In genomic region chr3:32615376-32615775, GRCm38 (mm10) we compare ENCODE assay signal across 8 mouse cellular contexts. TPM values are rescaled to one million over a fixed set of nuclear protein-coding genes. Genes with fewer than 3 reads are reported as not detected.
A peak's percentile ranks its signal among the peaks of the same experiment; 100 is the strongest.
DNase-seq lines count a peak whose midpoint lies in the region; ATAC-seq and TF ChIP-seq lines count a peak whose summit lies in the region.

No protein-coding gene starts in this region.

- H3K79me2 ChIP-seq in myocyte (ENCODE audit: control insufficient read depth, insufficient read depth): peaks cover 18% of the 10 kb centered on the region

- peak overlapping the region; percentile 63; the same call in 1 of the 2 replicates for H3K9ac ChIP-seq in kidney, embryonic 15.5 days

- no peak for TF ChIP-seq POLR2A in cortical plate, adult 2 months (IDR thresholded peaks at IDR 0.05; ENCODE audit: extremely low read depth, insufficient read depth, low read length)
- no peak for TF ChIP-seq POLR2A in myocyte (IDR thresholded peaks at IDR 0.05; ENCODE audit: insufficient read length, low read depth)

- no peak for ATAC-seq in kidney, embryonic 15.5 days (replicated peaks; ENCODE audit: low FRiP score)
- ATAC-seq in inflammation-experienced regulatory T-cells, adult 6 months: peak; percentile 58

- 49% methylated on average over 5 of the region's 5 CpGs for WGBS in kidney, embryonic 15.5 days

- TF ChIP-seq CTCF in cortical plate, adult 2 months (IDR thresholded peaks at IDR 0.05; ENCODE audit: extremely low read depth, insufficient read depth, low read length): no peak

- H3K27ac ChIP-seq in kidney, embryonic 15.5 days: no peak overlapping the region
- H3K27ac ChIP-seq in cortical plate, adult 2 months (ENCODE audit: insufficient read depth, low read length): no peak overlapping the region

- H3K4me1 ChIP-seq in kidney, embryonic 15.5 days: peaks cover 18% of the 10 kb centered on the region
- no peaks in the 10 kb centered on the region for H3K4me1 ChIP-seq in cortical plate, adult 2 months (ENCODE audit: control insufficient read depth, insufficient read depth, low read length)

- H3K4me2 ChIP-seq in kidney, embryonic 15.5 days: peak overlapping the region; percentile 72
- peak overlapping the region; percentile 99 for H3K4me2 ChIP-seq in myocyte (ENCODE audit: low read depth)

- no peaks in the 10 kb centered on the region for H3K27me3 ChIP-seq in kidney, embryonic 15.5 days
- no peaks in the 10 kb centered on the region for H3K27me3 ChIP-seq in myocyte (ENCODE audit: control insufficient read depth, insufficient read depth, insufficient read length)

- DNase-seq in kidney, postnatal 4 days: no peak
- no peak for DNase-seq in ovary, postnatal 14 days (ENCODE audit: low spot score)
- no peak for DNase-seq in retina, embryonic 14.5 days (ENCODE audit: low spot score)
- no peak for DNase-seq in urinary bladder, postnatal 25 days (ENCODE audit: low spot score)

- no peak overlapping the region for H3ac ChIP-seq in myocyte (ENCODE audit: control insufficient read depth, insufficient read length)

- no peaks in the 10 kb centered on the region for H3K9me3 ChIP-seq in kidney, embryonic 15.5 days (replicated peaks)

- H3K4me3 ChIP-seq in kidney, embryonic 15.5 days (replicated peaks): peak overlapping the region; percentile 72
- H3K4me3 ChIP-seq in cortical plate, adult 2 months (ENCODE audit: insufficient read depth, low read length): peak overlapping the region; percentile 43
- H3K4me3 ChIP-seq in myocyte: peak overlapping the region; percentile 41

- no peaks in the 10 kb centered on the region for H3K36me3 ChIP-seq in kidney, embryonic 15.5 days
- no peaks in the 10 kb centered on the region for H3K36me3 ChIP-seq in myocyte (ENCODE audit: control insufficient read depth, insufficient read depth)

TF ChIP-seq in myocyte, 11 proteins besides CTCF, POLR2A, EP300 and RAD21:
- no peak for TF ChIP-seq USF1 (IDR thresholded peaks at IDR 0.05; ENCODE audit: low read depth)

RNA-seq across cellular contexts. Expression of gene Gnb4, which starts 1.0 kb away (rescaled TPM):
- polyA plus RNA-seq in kidney, embryonic 15.5 days (2015; fragmentation: Nextera tagmentation; extraction: Ambion mirVana): 51.0 and 54.4 TPM in 2 replicates
- polyA plus RNA-seq in cortical plate, adult 2 months (2012; rRNA removed): 37.4 and 46.6 TPM in 2 replicates
- polyA plus RNA-seq in inflammation-experienced regulatory T-cells, adult 6 months (2017; shearing (Covaris generic)): 10 to 100 TPM; 19.0 to 23.9 (median 22.6) TPM
- polyA plus RNA-seq in myocyte (2012; fragmentation: generic; extraction: Trizol): 13.6 TPM
